Mouse (Mus musculus) frontal cortex, postnatal 10 days (tissue): ENCODE measurements around the gene Sema6d.
A peak's percentile ranks its signal among the peaks of the same experiment; 100 is the strongest.
"Not testable (repeated sequence)": the region's sequence is repeated elsewhere in the genome, so short reads cannot be mapped to it uniquely, and the experiment has no call there.

ENCODE experiments used
- DNase-seq, 2 experiments: peaks; one replicate each; pipeline ENCODE4 v3.0.0; 2022; ENCODE audit warnings: low spot score in 2 of 2, mixed read lengths in 1 of 2

The Sema6d gene

DNA sequence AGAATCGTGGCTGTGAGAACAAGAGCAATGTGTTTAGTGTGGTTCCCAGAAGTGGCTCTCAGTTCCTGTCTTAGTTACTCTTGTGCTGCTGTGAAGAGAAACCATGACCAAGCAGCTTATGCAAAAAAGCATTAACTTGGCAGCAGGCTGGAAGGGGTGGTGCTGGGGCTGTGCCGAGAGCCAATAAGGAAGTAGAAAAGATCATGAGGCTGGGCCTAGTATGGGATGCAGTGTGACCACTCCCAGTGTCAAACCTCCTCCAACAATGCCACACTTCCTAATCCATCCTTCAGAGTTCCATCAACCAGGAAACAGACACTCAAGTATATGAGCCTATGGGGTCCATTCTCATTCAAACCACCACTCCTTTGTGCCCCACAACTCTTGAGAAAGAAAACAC lies 199.6 kb downstream of the Sema6d start:
- no peak for DNase-seq

DNA sequence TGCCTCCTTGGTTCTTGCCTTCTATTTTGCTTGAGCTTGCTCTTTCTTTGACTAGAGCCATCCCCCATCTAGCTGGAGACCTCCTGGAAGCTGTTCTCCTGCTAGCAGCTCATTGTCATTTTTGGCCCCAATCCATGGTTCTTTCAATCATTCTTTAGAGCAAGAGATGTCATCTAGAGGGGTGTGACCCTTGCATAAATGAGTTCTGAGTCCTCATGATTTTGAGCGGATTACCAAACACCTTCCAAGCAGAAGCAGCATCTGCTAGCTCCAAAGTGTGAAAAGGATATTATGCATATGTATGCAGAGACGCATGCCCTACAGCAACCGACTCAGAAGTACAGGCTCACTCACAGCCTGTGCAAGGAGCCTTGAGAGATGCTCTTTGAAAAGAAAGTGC lies 201.4 kb downstream of the Sema6d start:
- DNase-seq = peak in 1 of 2 experiments; percentile 20

- DNase-seq = no peak
Measured at GRCm38 (mm10) chr2:124293601-124294000, 203.8 kb downstream of the Sema6d start.

GRCm38 (mm10) chr2:124298351-124298750 lies 208.6 kb downstream of the Sema6d start:
- no peak for DNase-seq

GRCm38 (mm10) chr2:124298872-124299271 lies 209.1 kb downstream of the Sema6d start:
- no peak for DNase-seq

DNA sequence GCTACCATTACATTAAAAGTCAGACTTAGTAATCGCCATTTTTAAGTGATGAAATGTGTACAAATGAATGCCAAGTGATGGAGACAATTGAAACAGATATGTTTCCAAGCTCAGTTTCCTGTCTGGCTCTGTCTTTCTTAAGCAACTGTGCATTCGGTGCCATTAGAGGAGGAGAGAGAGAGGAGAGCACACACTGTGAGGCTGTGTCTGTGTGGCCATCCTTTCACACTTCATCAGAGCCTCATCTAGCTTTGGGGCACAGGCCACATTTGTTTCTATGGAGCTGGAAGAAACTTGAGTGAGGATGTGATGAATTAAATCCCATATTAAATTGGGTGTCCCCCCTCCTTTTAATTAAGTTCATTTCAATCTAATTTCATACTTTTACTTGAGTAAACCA lies 218.8 kb downstream of the Sema6d start:
- no peak for DNase-seq

DNA sequence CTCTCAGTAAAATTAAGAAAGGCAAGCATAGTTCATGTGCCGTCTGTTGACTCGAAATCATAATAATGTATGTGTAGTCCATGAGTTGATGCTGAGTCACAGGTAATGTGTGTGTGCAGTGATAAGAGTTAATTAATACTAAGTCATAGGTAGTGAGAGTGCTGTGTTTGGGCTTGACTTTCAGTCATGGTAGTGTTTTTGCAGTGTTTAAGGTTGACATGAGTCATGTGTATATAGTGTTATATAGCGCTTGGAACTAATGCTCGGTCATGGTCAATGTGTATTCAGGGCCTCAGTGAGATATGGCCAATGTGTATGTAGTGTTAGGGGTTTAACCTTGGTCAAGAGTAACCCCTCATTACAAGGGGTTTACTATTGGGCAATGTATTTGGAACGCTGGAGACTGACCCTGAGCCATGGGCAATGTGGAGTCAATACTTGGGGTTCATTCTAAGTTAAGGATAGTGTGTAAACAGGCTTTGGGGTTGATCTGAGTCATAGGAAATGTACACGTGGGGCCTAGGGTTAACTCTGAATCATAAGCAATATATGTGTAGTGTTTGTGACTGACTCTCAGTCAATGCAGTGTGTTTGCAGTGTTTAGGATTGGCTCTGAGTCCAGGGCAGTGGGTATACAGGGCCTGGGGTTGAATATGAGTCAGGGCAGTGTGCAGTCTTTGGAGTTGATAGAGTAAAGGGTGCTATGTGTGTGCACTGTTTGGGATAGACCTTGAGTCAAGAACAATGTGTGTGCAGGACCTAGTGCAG lies 219.8 kb downstream of the Sema6d start:
- DNase-seq = no peak

DNA sequence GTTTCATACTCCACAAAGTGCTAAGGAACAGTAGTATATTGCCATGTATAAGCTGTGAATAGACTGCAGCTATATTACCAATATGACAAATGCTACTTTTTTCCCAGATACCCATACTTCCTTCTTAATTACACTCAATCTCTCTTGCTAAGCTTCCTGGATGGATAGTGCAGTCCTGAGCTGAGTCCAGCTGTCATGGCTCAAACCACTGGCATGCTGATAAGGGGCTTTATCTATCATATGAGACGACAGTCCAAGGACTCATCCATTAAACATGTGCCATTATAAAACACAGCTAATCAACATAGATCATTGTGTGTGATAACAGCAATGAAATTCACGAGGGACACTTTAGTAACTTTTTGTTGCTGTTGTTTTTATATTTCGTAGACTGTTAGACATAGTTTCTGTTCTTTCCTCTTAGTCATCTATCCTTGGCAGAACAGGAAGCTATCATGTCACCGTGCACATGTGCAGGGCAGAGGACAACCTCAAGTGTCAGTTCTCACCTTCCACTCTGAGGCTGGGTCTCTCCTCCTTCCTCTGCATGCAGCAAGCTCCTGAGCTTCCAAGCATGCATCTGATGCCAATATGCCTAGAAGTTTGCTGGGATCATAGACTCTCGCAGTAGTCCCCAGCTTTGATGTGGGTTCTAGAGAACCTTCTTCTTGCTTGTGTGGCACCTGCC lies 232.9 kb downstream of the Sema6d start:
- DNase-seq = no peak

DNA sequence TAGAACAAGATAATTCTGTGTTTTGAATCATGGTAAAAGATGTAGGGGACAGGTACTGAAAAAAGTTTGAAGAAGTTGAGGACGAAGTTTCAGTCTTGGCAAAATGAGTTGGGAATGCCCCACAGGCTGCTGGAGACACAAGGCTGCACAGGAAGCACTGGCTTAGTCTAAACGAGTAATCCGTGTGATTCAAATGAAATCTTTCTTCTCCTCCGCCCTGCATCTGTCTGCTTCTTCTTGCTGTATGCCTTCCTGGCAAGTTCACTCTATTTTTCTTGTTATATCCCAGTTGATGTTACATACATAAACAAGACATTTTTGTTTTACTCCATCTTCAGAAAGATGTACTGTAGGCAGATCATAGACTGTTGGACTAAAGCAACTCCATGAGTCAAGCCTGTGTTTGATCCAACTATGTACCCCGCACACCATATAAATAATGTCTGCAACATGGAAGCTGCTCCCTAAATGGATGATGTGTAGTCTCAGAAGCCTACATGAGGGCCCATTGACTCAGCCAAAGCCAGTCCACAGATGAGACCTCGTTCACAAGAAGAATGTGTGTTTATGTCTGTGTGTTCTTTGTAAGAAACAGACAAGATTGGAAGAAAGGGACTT lies 234.4 kb downstream of the Sema6d start:
- DNase-seq = no peak

DNA sequence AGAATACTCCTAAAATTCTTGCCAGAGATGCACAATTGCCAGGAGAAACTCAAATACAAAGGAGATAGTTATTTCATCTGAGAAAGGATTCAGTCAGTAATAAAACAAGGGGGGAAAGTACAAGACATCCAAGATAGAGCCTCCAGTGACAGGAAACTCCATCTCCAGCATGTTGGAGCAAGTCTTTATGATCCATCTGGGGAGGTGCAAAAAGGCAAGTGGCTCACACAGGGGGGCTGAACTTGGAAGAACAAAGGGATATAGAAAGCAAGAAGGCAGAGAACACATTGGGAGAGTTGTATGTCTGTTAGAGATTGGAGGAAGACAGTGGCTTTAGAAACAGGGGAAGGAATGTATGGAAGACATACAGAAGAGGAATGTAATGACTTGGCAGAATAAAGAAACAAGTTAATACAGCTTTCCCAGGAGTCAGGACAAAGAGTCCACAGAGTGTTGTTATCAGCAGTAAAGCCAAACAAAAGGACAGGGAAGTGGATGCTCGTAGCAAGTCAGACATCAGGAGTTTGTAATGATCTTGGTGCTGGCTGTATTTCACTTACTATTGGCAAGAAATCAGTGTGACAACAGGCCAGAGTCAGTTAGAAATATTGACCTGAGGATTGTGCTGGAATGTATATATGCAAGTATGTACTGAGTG lies 239.8 kb downstream of the Sema6d start:
- no peak for DNase-seq

- no peak for DNase-seq
Measured at GRCm38 (mm10) chr2:124332890-124333289, 243.1 kb downstream of the Sema6d start.

- not testable (repeated sequence) for DNase-seq
Measured at GRCm38 (mm10) chr2:124334655-124335054, 244.9 kb downstream of the Sema6d start.

DNA sequence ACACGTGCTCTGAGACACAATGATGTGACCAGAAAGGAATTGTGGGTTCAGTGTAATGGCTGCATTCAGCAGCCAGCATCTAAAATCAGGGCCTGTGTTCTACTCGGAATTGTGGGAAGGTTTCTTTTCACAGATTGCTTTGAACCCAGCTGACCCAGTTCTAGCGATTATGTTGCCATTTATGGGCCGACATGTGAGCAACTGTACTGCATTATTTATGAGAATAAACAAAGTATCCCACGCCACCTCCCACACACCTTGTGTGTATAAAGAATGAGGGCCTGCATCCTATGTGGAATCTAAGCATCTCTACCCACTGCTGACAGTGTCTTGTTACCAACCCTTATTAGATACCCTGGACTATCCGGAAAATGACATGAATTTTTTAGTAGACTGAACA lies 248.5 kb downstream of the Sema6d start:
- no peak for DNase-seq

GRCm38 (mm10) chr2:124354191-124354590 lies 264.4 kb downstream of the Sema6d start:
- DNase-seq = no peak

- DNase-seq = no peak
Measured at GRCm38 (mm10) chr2:124354716-124355115, 264.9 kb downstream of the Sema6d start.

GRCm38 (mm10) chr2:124369291-124369690 lies 279.5 kb downstream of the Sema6d start:
- no peak for DNase-seq

GRCm38 (mm10) chr2:124369991-124370390 lies 280.2 kb downstream of the Sema6d start:
- no peak for DNase-seq

- no peak for DNase-seq
Measured at GRCm38 (mm10) chr2:124371363-124371762, 281.6 kb downstream of the Sema6d start.

DNA sequence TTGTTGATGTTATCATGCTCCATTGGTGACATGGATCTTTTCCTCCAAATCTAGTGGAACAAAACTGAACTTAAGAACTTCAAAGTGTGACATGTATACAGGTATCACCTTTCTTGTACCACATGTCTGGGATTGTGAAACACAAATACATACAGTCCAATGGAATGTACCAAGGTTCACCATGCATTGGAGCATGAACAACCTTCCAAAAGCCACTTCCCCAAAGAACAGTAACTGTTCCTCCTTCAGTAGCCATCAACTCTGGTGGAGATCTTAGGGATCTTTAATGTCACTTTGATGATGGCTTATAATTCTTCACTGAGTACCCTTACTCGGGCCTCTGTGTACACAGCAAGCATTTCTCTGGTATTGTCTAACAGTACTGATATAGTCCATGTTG lies 295.3 kb downstream of the Sema6d start:
- DNase-seq = no peak

DNA sequence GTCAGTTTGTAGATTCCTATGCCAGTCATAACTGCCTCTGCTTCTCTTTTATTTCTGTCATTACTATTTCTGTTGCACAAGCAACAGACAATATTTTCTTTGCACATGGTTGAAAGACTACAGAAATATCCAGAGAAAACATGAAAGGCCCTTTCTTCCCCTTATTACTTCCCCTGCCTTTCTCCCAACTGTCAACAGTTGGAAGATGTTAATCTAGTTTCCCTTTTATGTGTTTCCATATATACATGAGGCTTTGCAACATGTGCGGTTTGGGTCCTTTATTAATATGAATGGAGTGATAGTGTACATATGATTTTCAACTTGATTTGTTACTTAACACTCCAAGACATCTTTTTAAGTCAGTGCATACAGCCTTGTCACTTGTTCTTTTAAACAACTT lies 296.0 kb downstream of the Sema6d start:
- no peak for DNase-seq

- no peak for DNase-seq
Measured at GRCm38 (mm10) chr2:124388269-124388668, 298.5 kb downstream of the Sema6d start.

- DNase-seq = no peak
Measured at GRCm38 (mm10) chr2:124396733-124397132, 307.0 kb downstream of the Sema6d start.
